ENCODE assay signal across 10 mouse cellular contexts in the genomic region with DNA sequence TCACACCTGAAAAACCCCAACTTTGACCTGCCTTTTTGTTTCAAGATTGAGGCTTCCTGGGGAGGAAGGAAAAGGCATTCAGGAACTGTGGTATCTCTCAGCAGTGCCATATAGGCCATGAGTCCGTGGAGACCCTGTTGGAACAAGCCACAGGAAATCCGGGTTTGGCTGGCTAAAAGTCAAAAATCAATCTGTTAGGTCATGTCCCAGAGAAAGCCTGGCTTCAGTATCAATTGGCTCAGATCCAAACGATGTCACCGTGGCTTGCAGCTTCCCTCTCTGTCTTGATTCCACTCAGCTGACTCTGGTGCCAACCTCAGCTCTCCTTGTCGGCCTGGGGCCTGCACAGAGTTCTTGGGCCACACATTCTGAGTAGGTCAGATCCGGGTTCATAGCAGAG.
DNase-seq lines count a peak whose midpoint lies in the region; ATAC-seq and TF ChIP-seq lines count a peak whose summit lies in the region.
"Had no signal": no experiment of that assay in that cellular context is flagged by ENCODE, and none has a peak within 500 bp of the region (broad histone marks: within the 10 kb centered on the region; RNA-seq: fewer than 3 reads in every experiment).

No protein-coding gene starts in this region.

- no peaks in the 10 kb centered on the region for H3K27me3 ChIP-seq in limb, embryonic 14.5 days (ENCODE audit: control insufficient read depth, insufficient read depth, low read length)
- peaks cover 41% of the 10 kb centered on the region for H3K27me3 ChIP-seq in limb, embryonic 10.5 days (ENCODE audit: low read depth, poor library complexity, severe bottlenecking)
- H3K27me3 ChIP-seq in kidney, adult 2 months (replicated peaks; ENCODE audit: control insufficient read depth, insufficient read depth, low read length), result no peaks in the 10 kb centered on the region

- H3K4me3 ChIP-seq in limb, embryonic 14.5 days (replicated peaks; ENCODE audit: low read length), result no peak overlapping the region
- no peak overlapping the region for H3K4me3 ChIP-seq in limb, embryonic 10.5 days
- H3K4me3 ChIP-seq in kidney, adult 2 months (ENCODE audit: insufficient read depth, low read depth, low read length), result no peak overlapping the region
- H3K4me3 ChIP-seq: myocyte had no signal

- TF ChIP-seq CTCF in kidney, adult 2 months (conservative IDR thresholded peaks at IDR 0.05; ENCODE audit: insufficient read depth, insufficient read length, low read depth, low read length), result no peak

- no peak overlapping the region for H3K9ac ChIP-seq in limb, embryonic 14.5 days (ENCODE audit: low read depth, low read length, severe bottlenecking)
- H3K9ac ChIP-seq: forebrain, postnatal 0 days had no signal

- H3K4me1 ChIP-seq in limb, embryonic 14.5 days (ENCODE audit: control insufficient read depth, insufficient read depth, low read length), result peaks cover 13% of the 10 kb centered on the region
- H3K4me1 ChIP-seq in limb, embryonic 10.5 days, result peaks cover 16% of the 10 kb centered on the region
- H3K4me1 ChIP-seq in kidney, adult 2 months (ENCODE audit: control insufficient read depth, insufficient read depth, low read length), result no peaks in the 10 kb centered on the region

- peak; percentile 47 for DNase-seq in adrenal gland, adult 2 months
- no peak for DNase-seq in adrenal gland, adult 8-10 months
- peak; percentile 44 for DNase-seq in limb, embryonic 14.5 days (ENCODE audit: low spot score)
- no peak for DNase-seq in limb, embryonic 10.5 days (ENCODE audit: low spot score)
- DNase-seq in kidney, adult 2 months, result peak; percentile 71
- peak; percentile 57 for DNase-seq in lung, postnatal 14 days
- DNase-seq in ovary, adult 18-20 months (ENCODE audit: low spot score), result no peak
- DNase-seq: forebrain, postnatal 0 days had no signal

- no peak overlapping the region for H3K4me2 ChIP-seq in limb, embryonic 14.5 days (replicated peaks; ENCODE audit: low read depth, low read length, severe bottlenecking)

- WGBS in limb, embryonic 14.5 days, result 63% methylated on average over 6 of the region's 6 CpGs
- WGBS in limb, embryonic 10.5 days, result 79% methylated on average over 6 of the region's 6 CpGs
- WGBS in kidney, adult 2 months, result 53% methylated on average over 6 of the region's 6 CpGs

- H3K27ac ChIP-seq in limb, embryonic 14.5 days (replicated peaks; ENCODE audit: low read depth, low read length), result no peak overlapping the region
- no peak overlapping the region for H3K27ac ChIP-seq in limb, embryonic 10.5 days
- no peak overlapping the region for H3K27ac ChIP-seq in kidney, adult 2 months (ENCODE audit: insufficient read depth, low read depth, low read length)

- TF ChIP-seq POLR2A in limb, embryonic 14.5 days (IDR thresholded peaks at IDR 0.05; ENCODE audit: borderline replicate concordance, extremely low read depth, insufficient read depth, insufficient read length), result no peak
- no peak for TF ChIP-seq POLR2A in kidney, adult 2 months (IDR thresholded peaks at IDR 0.05; ENCODE audit: low read depth, low read length)

- no peaks in the 10 kb centered on the region for H3K36me3 ChIP-seq in limb, embryonic 14.5 days (ENCODE audit: control insufficient read depth, insufficient read depth, low read length)
- no peaks in the 10 kb centered on the region for H3K36me3 ChIP-seq in limb, embryonic 10.5 days
- no peaks in the 10 kb centered on the region for H3K36me3 ChIP-seq in kidney, adult 2 months (ENCODE audit: control insufficient read depth, insufficient read depth, low read length)

- H3K9me3 ChIP-seq in limb, embryonic 14.5 days (ENCODE audit: control insufficient read depth, low read length), result no peaks in the 10 kb centered on the region
- H3K9me3 ChIP-seq in limb, embryonic 10.5 days (replicated peaks), result no peaks in the 10 kb centered on the region

- ATAC-seq in limb, embryonic 14.5 days (ENCODE audit: low FRiP score, low read depth), result no peak
- no peak for ATAC-seq in megakaryocyte, adult 5-6 weeks (ENCODE audit: poor library complexity, severe bottlenecking)
- ATAC-seq: forebrain, postnatal 0 days had no signal

Comparison
In these comparisons a context has a peak if more than half of its experiments do, and no peak if none do; other contexts are left out.
1. DNase-seq: peak in adrenal gland, adult 2 months (single experiment), limb, embryonic 14.5 days (single experiment), kidney, adult 2 months (single experiment) and lung, postnatal 14 days (single experiment); none in adrenal gland, adult 8-10 months (single experiment), limb, embryonic 10.5 days (single experiment) and ovary, adult 18-20 months (single experiment).